Comparison of ENCODE assay signal across 13 mouse cellular contexts in genomic region chr1:86243490-86243889, GRCm38 (mm10). TPM values are rescaled to one million over a fixed set of nuclear protein-coding genes. Genes with fewer than 3 reads are reported as not detected.
"Had no signal": no experiment of that assay in that cellular context is flagged by ENCODE, and none has a peak within 500 bp of the region (broad histone marks: within the 10 kb centered on the region; RNA-seq: fewer than 3 reads in every experiment).

No protein-coding gene starts in this region.

- ATAC-seq: lung, postnatal 0 days had no signal

- H3K27me3 ChIP-seq: neural tube, embryonic 15.5 days had no signal

- H3K9ac ChIP-seq: neural tube, embryonic 15.5 days had no signal

- DNase-seq: kidney, adult 2 months; kidney, postnatal 25 days; lung, adult 2 months; midbrain, embryonic 14.5 days; right cerebral cortex, adult 18-20 months; right cerebral cortex, postnatal 25 days; thymus, postnatal 4 days had no signal

- H3K4me2 ChIP-seq: neural tube, embryonic 15.5 days had no signal

- H3K9me3 ChIP-seq: limb, embryonic 10.5 days; neural tube, embryonic 15.5 days had no signal

- H3K4me3 ChIP-seq: left cerebral cortex, adult 2 months; limb, embryonic 10.5 days; myocyte; neural tube, embryonic 15.5 days had no signal

- H3K27ac ChIP-seq: left cerebral cortex, adult 2 months; limb, embryonic 10.5 days; neural tube, embryonic 15.5 days; stomach, postnatal 0 days had no signal

RNA-seq across cellular contexts. Expression of gene B3gnt7, which starts 59.1 kb away (rescaled TPM):
- polyA plus RNA-seq: myocyte had no signal
